Mouse (Mus musculus): ENCODE results near the gene Capn11. TPM values are rescaled to one million over a fixed set of nuclear protein-coding genes. Genes with fewer than 3 reads are reported as not detected.

The Capn11 gene
- total and polyA plus RNA-seq, 3 experiments = 0.03 TPM; not detected in 2

DNA sequence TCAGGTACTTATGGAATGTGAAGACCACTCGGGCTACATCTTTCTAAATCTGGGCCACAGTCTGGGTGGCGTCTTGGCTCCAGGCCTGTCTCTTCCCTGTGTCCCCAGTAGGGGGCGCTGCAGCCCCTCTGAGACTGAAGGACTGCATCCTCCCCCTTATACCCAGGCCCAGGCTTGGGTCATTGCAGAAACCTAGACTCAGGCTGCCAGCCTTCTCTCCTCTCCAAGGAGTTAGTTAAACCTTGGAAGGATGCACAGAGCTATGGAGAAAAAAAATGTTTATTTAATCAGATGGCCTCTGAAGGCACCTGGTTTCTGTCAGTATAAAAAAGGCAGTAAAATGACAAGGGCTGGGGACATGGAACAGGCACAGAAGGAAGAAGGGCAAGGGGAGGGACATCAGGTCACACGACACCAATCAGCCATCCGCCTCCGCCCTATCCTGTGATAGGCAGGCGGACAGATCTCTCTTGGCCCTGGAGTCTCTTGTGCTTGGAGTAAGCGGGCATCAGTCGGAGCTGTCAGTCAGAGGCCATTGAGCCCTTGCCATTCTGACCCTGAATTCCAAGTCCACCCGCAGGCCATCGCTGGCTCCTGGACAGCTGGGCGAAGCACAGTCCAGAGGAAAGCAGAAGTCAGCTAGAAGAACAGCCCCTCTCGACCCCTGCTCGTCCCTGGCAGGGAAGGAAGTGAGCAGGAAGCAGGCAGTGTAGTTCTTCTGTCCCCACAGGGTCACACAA, 74.0 kb downstream of the Capn11 start:
- peak; percentile 58 for DNase-seq (ENCODE audit: low read depth, low spot score)
- H3K9me3 ChIP-seq (replicated peaks; ENCODE audit: insufficient read depth, low read length) = no peaks in the 10 kb centered on the region
- H3K27ac ChIP-seq (ENCODE audit: control insufficient read depth, low read depth, low read length) = no peak overlapping the region
- no peaks in the 10 kb centered on the region; the same call in 1 of the 2 replicates for H3K79me2 ChIP-seq (ENCODE audit: control insufficient read depth, insufficient read depth, low read length, poor library complexity)
- no peaks in the 10 kb centered on the region for H3K27me3 ChIP-seq (ENCODE audit: control insufficient read depth in 1 of 2, insufficient read depth in 2 of 2, low read length in 2 of 2)
- peaks cover 7 to 20% of the 10 kb centered on the region in 2 experiments; a peak in 3 of 4 replicates for H3K36me3 ChIP-seq (ENCODE audit: control insufficient read depth in 1 of 2, insufficient read depth in 2 of 2, low read length in 2 of 2)
- H3K4me1 ChIP-seq (ENCODE audit: control insufficient read depth in 1 of 2, insufficient read depth in 2 of 2, low read length in 2 of 2) = peaks cover 14 to 31% of the 10 kb centered on the region in 2 experiments
- H3K4me3 ChIP-seq (ENCODE audit: control insufficient read depth in 1 of 2, insufficient read depth in 1 of 2, low read depth in 2 of 2, low read length in 2 of 2) = no peak overlapping the region
- TF ChIP-seq SMC3 (IDR thresholded peaks at IDR 0.05; ENCODE audit: low read depth, low read length) (peak; percentile 54), MYC (IDR thresholded peaks at IDR 0.05; ENCODE audit: low read depth, low read length) (no peak), ZC3H11A (IDR thresholded peaks at IDR 0.05; ENCODE audit: low read depth, low read length) (peak; percentile 42; the same call in 1 of the 2 replicates), KAT2A (conservative IDR thresholded peaks at IDR 0.05; ENCODE audit: low read depth, low read length) (no peak), MYB (IDR thresholded peaks at IDR 0.05; ENCODE audit: low read depth, low read length) (no peak), MXI1 (IDR thresholded peaks at IDR 0.05; ENCODE audit: low read depth, low read length) (0 out of 2 replicates have a peak, but pooled peaks have one; percentile 19), SIN3A (IDR thresholded peaks at IDR 0.05; ENCODE audit: low read length) (peak; percentile 29; the same call in 1 of the 2 replicates), RAD21 (IDR thresholded peaks at IDR 0.05; ENCODE audit: low read depth, low read length) (peak; percentile 54), TAL1 (IDR thresholded peaks at IDR 0.05; ENCODE audit: low read length) (no peak), CTCF (IDR thresholded peaks at IDR 0.05 in 2 of 3, conservative IDR thresholded peaks at IDR 0.05 in 1 of 3; ENCODE audit: control insufficient read depth in 1 of 3, insufficient read depth in 1 of 3, low read depth in 2 of 3, low read length in 3 of 3, poor library complexity in 1 of 3, severe bottlenecking in 1 of 3) (peak; percentile 81 to 95 (median 93)), ZKSCAN1 (IDR thresholded peaks at IDR 0.05; ENCODE audit: low read depth, low read length) (no peak), POLR2A (IDR thresholded peaks at IDR 0.05; ENCODE audit: control insufficient read depth in 1 of 2, insufficient read depth in 1 of 2, low read depth in 1 of 2, low read length in 2 of 2, poor library complexity in 1 of 2) (no peak), CHD1 (IDR thresholded peaks at IDR 0.05; ENCODE audit: low read depth, low read length) (no peak), NELFE (IDR thresholded peaks at IDR 0.05; ENCODE audit: low read depth, low read length) (no peak)
- no peak overlapping the region for H3K9ac ChIP-seq (ENCODE audit: control insufficient read depth, low read depth, low read length, poor library complexity, severe bottlenecking)

GRCm38 (mm10) chr17:45584096-45584896, 74.8 kb downstream of the Capn11 start:
- no peaks in the 10 kb centered on the region for H3K9me3 ChIP-seq (replicated peaks; ENCODE audit: insufficient read depth, low read length)
- peak overlapping the region; percentile 43; the same call in 1 of the 2 replicates for H3K27ac ChIP-seq (ENCODE audit: control insufficient read depth, low read depth, low read length)
- H3K79me2 ChIP-seq (ENCODE audit: control insufficient read depth, insufficient read depth, low read length, poor library complexity) = no peaks in the 10 kb centered on the region
- H3K36me3 ChIP-seq (ENCODE audit: control insufficient read depth in 1 of 2, insufficient read depth in 2 of 2, low read length in 2 of 2) = peaks cover 3 to 20% of the 10 kb centered on the region in 2 experiments; a peak in 3 of 4 replicates
- no peaks in the 10 kb centered on the region for H3K27me3 ChIP-seq (ENCODE audit: control insufficient read depth in 1 of 2, insufficient read depth in 2 of 2, low read length in 2 of 2)
- no peak overlapping the region for H3K4me3 ChIP-seq (ENCODE audit: control insufficient read depth in 1 of 2, insufficient read depth in 1 of 2, low read depth in 2 of 2, low read length in 2 of 2)
- DNase-seq (ENCODE audit: low read depth, low spot score) = peak; percentile 61
- peaks cover 14 to 31% of the 10 kb centered on the region in 2 experiments for H3K4me1 ChIP-seq (ENCODE audit: control insufficient read depth in 1 of 2, insufficient read depth in 2 of 2, low read length in 2 of 2)
- no peak overlapping the region for H3K9ac ChIP-seq (ENCODE audit: control insufficient read depth, low read depth, low read length, poor library complexity, severe bottlenecking)
- TF ChIP-seq ZKSCAN1 (IDR thresholded peaks at IDR 0.05; ENCODE audit: low read depth, low read length) (no peak), ETS1 (IDR thresholded peaks at IDR 0.05; ENCODE audit: low read depth, low read length) (peak; percentile 72; the same call in 1 of the 2 replicates)
